Mouse (Mus musculus) T-cell, adult 2 months (primary cell): ENCODE results near the gene Smad3.

Source experiments
- DNase-seq: peaks from one replicate; pipeline ENCODE4 v3.0.0; 2022; ENCODE audit warnings: low spot score

Smad3 gene

DNA sequence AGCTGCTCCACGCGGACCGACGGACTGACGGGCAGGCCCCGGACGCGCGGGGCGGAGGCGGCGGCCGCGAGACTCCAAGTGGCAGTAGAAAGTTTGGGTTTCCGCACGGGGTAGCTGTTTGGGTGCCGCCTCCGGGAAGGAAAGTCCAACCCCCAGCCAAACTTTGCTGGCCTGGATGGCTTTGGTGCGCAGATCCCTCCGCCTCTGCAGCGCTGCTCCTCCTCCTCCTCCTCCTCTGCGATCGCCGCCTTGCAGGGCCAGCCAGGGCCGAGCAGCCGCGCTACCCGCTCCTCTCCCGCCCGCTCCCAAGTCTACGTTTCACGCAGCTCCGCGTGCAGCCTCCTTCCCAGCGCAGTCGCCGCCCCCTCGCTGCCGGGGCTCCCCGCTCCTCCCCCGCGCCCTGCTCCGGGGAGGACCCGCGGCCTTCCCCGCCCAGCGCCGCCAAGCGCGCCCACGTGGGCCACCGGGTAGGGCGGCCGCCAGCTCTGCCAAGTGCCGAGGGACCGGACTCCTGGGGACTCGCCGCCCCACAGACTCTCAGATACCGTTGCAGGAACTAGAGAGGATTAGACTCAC is at the start of gene Smad3:
Gene Smad3, minus strand, starts transcription at position 130 of the 576 bp plus-strand sequence.
- peak; percentile 84 for DNase-seq

DNA sequence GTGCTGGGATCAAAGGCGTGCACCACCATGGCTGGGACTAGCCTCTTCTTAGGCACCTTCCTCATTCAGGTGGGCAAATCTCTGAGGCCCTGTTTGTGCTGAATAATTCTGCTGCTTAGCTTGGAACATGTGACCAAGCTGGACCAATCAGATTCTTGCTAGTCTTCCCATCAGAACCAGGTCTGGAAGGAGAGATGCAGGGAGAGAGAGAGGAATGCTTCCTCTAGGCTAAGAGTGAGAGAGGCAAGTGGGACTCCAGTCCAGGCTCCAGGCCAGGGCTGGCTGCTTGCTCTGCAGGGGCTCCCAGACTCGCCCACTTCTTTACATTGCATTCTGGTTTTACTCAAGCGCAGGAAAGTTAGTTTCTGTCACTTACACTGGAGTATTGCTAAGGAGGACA is 47.1 kb upstream of the Smad3 start:
- no peak for DNase-seq

DNA sequence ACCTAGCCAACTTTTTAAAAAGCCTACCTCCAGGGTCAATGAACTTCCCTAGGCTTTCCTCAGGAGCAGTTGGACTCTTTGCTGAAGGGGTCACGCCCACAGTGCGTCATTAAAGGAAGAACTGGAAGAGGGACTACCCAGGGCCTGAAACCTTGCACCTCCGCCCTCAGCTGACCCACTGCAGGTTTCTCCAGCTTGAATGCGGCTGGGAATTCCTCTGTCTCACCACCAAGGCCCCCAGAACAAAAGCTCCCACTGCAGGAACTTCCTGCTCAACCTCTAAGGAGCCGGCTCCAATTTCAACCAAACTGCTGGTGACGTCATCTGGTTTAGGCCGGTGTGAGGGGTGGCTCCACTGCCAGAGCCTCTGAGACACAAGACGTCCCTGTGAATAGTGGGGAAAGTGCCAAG is 45.4 kb upstream of the Smad3 start:
- no peak for DNase-seq

DNA sequence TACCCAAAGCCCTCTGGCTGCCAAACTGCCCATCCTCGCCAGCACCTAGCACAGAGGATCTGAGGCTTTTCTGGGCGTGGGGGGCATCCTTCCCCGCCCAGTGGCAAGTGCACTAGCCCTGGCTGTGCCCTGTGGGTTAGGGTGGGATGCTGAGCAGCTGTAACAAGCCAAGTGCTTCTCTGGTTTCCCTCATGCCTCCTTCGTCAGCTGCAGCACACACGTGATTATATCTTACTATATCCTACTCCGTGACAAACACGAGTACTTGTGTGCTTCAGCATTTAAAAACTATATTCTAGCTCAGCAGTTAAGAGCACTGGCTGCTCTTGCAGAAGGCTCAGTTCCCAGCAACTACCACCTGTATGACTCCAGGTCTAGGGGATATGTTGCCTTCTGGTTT is 44.7 kb upstream of the Smad3 start:
- DNase-seq, result no peak

DNA sequence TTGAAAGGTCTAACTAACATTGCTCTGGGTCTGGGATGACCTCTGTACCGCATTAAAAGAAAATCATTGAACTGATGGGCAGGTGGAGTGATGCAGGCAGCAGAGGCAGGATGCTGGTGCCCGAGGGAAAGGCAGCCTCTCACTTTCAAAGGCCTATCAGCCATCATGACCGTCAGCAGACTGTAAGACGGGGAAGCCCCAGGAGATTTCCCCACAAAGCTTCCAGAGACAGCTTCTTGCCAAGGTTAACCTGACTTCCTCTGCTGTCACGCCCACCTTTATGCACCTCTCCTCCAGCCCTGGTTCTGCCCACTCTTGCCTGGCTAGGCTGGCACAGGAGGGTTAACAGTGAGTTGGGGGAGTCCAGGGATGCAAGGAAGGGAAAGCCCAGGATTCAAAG is 44.3 kb upstream of the Smad3 start:
- peak; percentile 3 for DNase-seq

DNA sequence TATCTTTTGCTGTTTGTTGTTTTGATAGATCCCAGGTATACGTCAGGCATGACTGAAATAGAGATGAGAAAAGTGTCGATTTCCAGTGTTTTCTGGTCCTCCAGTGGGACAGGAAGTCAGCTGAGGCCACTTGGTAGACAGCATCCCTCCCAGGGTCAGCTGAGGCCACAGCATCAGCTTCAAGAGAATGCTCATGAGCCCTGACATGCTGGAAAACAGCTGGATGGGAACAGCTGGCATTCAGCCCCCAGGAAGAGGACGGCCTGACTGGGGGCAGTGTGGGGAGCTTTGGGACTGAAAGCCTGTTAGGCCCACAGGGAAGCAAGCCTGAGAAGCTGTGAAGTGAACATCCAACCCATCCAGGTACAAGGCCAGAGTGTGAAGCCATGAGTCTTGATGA is 38.6 kb upstream of the Smad3 start:
- no peak for DNase-seq

DNA sequence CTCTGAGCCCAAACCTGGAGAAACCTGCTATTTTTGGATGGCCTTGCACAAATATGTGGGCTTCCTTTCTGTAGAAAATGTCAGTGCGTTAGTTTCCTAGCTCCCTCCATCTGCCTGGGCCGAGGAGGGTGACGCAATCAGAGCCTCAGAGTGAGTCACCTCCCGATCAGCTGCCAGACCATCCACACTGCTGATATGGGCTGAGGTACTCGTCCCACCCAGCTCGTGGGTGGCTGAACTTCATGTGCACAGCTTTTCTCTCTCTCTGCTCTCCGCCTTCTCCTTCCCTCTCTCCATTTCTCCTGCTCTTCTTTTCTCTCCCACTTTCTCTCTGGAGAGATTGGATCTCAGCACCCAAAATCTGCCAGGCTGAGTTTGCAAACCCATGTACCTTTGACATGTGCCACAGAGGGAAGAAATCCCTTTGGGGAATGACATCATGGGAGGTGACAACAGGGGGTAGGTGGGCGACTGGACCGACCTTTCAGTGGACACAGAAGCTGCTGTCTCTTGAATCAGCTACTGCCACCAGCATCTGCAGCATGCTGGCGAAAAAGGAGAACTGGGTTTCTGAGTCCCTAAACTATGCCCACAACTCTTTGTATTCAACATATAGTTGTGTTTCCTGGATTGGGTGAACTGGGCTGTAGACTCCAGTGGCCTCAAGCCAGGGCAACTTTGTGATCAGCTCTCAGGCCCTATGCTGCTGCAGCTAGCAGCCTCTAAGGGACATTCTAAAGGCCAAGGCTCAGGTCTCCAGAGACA is 36.1 kb upstream of the Smad3 start:
- no peak for DNase-seq

DNA sequence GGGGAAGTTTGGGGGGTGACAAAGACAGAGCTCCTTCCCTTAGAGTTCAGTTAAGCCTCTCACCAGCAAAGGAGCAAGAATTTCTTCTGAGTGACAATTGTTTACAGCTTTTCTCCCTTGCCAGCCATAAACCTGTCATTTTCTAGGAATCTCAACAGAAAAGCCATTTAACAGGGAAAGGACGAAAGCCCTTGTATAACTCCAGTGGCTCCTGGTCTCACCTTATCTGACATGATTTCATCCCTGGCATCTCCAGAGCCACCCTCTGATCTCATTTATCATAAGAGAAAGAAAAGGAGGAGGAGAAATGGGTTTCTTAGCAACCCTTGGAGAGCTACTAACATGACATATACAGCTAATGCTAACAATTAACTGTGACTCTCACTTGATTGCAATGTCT is 33.9 kb upstream of the Smad3 start:
- no peak for DNase-seq

DNA sequence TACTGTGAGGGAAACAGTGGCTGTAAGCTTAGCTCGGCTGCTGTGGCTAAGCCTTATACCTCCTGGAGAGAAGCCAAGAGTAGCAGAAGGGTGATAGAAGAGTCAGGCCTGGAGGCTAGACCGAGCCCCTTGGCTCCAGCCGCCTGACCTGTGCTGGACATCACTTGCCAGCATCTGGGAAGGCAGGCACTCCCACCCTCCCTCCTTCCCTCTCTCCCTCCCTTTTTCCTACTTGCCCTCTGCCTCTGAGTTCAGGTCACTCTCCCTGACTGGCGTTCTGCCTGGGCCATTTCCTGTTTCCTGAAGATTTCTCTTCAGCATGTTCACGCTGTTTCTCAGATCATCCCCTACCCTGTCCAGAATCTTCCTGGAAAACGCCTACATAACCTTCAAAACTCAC is 33.5 kb upstream of the Smad3 start:
- DNase-seq, result no peak

DNA sequence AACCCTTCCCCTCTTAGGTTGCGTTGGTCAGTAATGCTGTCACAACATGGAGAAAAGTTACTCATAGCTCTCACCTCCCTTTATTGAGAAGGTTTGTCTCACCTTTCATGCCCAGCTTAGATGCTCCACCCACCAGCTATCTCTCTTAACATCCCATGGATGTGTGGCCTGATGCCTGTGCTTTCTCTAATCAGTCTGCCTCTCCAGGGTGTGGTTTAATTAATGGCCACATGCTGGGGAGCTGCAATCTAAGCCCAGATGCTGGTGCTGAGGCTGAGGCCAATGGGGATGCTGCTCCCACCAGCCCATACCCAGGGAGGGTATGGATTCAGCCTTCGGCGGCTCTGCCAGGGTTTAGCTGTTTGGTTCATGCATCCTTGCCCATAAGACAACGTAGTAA is 32.4 kb upstream of the Smad3 start:
- no peak for DNase-seq

DNA sequence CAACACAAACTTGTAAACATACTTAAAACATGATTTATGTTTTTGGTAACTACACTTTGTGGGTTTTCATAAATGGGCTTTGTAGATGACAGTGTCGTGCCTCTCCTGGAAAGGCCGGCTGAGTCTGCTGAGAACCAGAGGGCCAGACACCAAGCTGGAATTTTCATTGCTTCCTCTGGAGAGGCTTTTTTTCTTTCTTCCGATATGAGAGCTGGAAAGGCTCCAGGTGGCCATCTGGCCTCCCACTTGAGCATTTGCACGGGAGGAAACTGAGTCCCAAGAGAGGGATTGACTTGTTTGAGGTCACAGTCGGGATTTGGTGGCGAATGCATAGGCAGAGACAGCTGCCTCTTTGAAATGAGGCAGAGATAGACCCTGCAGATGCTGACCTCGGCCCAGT is 31.6 kb upstream of the Smad3 start:
- DNase-seq, result no peak

DNA sequence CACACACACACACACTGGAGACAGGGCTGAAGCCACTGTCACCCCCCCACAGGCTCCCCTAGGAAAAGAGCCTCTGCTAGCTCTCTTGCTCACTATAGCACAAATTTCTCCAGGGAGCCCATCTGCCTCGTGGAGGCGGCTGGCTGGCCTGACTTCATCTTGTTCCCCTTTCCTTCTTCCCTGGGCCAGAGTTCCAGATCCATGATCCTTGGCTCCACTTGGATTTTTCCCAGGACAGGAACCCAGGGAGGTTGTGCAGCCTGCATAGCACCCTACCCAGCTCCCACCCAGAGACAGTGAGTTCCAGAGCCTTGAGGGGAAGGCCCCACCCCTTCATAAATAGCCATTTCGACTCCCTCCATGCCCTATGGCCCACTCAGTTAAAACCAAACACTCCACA is 29.8 kb upstream of the Smad3 start:
- no peak for DNase-seq

DNA sequence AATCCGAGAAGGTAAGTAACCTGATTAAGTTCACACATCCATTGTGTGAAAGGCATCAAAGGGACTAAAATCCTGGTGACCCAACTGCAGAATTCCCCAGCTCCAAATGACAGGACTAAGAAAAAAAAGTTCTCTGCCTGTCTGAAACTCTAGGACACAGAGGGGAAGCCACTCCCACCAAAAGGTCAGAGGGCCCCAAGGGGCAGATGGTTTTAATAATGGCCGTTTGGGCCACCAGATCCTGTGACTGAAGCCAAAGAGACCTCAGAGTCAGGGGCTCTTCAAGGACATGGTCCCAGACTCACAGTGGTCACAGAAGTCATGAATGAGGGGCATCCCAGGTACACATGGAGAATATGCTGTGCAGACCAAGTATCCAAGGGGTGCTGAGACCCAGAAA is 29.3 kb upstream of the Smad3 start:
- no peak for DNase-seq

DNA sequence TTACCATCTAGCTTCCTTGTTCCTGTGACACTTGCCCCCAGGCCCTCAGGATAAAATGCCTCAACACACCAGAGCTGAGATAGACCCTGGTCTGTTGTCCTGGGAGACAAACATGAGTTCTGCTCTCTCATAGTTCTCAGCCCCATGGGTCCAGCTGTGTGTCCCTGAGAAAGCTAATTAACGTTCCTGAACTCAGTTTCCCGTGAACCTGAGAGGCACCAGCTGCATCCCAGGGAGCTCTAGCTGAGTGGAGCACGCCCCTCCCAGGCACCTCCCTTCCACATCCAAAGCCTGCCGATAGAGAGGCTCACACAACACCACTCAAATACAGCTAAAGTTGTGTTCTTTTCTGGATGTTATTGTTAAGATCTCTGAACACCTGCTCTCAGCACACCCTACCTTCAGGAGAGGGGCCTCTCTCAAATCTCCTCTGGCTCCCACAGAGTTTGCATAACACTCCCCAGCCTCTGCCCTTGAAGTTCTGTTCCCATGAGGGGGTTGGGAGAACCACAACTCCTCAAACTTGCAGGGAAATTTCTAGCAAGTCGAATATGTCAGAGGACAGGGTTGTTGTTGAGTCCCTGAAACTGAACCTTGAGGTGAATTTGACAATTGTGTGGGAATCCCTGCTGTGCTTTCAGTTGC is 28.4 kb upstream of the Smad3 start:
- DNase-seq, result no peak

DNA sequence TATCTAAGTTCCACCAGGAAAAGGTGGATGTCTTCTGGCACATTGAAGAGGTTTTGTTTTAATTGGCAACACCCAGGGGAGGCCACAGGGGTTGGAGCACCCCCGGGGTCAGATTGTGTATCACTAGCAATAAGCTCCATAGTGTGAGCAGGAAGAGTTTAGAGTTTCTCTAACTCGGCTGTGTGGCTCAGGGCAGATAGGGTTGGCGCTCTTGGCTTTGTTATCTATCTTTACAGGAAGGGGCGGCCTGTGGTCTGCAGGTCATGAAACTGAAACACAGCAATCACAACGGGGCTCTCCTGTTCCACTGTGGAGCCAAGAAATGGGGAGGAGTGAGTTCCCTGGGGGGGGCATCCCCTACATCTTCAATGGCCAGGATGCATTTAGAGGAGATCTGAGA is 27.7 kb upstream of the Smad3 start:
- peak; percentile 12 for DNase-seq

DNA sequence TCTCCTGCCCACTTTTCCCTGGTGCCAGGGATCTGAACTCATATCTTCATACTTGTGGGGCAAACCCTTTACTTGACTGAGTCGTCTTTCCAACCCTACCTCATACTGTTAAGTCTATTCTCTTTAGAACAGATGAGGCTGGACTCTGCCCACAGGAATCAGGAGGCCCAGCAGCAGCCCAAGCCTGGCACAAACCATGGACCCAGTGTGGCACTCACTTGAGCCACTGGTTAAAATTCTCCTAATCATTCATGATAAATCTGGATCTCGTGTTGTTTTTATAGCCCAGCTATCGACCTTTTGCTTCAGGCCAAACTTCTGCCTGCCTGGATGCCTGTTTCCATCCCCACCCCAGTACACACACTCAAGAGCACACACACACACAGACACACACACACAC is 26.8 kb upstream of the Smad3 start:
- DNase-seq, result no peak

DNA sequence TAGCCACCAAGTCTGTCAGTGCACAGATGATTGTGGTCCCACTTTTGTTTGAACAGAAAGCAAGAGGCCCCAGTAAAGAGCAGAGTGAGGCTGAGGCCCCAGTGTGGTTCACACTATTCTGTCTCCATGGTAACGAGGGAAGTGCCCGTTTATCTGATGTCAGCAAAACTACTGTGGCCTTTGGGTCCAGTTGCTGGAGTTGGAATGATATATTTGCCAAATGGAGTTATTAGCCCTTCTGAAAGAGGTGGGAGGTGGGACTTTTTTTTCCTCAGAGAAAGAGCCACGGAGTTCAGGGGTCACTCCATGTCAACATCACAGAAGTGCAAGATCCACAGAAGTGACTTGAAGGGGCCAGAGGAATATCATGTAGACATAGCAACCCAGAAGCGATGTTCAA is 24.9 kb upstream of the Smad3 start:
- peak; percentile 5 for DNase-seq

DNA sequence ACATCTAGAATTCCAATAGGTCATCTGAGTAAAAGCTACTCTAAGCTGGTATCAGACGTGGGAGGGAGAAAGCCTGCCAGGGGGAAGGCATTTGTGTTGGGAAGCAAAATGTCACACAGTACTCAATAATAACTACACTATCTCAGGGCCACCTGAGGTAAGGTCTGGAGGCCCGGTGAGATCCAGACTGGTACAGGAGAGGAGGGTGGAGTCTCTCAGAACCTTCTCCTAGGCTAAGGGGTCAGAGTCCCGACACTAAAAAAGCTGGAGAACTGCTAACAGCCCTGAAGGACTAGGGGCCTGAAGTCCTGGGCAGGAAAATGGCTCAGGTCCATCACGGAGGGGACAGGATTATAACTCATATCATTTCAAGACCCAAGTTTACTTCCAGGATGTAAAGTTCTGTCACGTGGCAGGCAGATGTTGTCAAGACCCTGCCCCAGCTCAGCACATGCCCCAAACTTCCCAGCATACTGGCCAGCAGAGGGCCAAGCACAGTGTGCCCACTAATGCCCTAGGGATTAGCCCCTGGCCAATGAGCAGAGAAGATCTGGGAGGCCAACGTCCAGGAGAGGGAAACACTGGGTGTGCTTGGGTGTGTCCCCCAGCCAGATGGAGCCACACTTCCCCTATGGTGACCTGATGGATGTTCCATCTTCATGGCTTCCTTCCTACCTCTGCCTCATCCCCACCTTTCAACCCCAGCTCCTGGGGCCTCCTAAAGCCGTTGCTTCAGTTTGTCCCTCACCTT is 24.1 kb upstream of the Smad3 start:
- DNase-seq, result no peak

DNA sequence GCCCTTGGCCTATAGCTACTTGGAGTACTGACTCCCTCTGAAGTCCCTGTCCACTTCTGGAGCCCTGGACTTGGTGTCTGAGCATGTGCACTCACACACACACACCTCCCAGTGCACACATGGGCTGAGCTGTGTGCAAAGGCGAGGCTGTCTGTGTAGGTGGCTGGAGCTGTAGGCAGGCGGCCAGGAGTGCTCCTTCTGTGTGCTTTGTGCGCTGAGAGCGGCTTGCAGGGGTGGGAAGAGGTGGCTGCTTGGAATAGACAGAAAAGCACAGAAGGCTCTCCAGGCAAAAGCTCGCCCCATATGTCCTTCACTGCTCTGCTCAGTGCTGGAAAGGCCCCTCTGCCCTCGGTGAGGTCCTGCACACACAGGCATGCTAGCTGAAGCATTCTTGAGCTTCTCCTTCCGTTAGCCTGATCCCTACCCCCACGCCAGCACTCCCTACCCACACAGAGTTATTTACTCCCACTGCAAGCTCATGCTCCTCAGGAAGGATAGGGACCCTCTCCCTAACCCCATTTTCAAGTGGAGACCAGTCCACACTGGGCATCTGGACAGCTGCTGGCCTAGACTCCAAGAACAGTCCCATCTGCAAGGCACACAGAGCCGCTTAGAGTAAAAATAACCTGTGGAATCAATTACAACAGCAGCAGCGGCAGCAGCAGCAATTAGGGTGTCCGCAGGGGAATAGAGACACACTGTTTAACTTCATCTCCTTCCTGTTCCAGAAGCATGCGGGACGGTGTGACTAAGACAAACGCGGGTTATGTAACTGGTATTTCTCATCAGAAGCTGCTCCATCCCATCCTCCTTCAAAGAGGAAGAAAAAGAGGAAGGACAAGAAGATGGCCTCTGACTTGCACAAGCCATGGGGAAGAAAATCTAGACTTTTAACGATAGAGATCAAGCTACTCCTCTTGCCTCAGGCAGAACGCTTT is 22.4 kb upstream of the Smad3 start:
- DNase-seq, result no peak

DNA sequence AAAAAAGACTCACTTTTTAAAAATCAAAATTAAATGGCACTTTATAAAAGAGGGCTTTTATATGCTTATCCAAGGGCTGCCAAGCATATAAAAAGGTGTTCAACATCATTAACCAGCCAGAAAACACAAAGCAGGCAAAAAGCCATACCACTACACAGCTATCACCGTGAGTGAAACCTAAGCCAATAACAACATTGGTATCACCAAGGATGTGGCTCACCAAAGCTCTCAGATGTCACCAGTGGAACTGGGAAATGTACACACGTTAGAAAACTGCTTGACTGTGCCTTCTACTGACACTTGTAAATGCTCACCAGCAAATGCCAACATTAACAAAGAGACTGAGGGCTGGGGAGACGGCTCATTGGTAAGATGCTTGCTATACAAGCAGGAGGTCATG is 18.9 kb upstream of the Smad3 start:
- peak; percentile 35 for DNase-seq

DNA sequence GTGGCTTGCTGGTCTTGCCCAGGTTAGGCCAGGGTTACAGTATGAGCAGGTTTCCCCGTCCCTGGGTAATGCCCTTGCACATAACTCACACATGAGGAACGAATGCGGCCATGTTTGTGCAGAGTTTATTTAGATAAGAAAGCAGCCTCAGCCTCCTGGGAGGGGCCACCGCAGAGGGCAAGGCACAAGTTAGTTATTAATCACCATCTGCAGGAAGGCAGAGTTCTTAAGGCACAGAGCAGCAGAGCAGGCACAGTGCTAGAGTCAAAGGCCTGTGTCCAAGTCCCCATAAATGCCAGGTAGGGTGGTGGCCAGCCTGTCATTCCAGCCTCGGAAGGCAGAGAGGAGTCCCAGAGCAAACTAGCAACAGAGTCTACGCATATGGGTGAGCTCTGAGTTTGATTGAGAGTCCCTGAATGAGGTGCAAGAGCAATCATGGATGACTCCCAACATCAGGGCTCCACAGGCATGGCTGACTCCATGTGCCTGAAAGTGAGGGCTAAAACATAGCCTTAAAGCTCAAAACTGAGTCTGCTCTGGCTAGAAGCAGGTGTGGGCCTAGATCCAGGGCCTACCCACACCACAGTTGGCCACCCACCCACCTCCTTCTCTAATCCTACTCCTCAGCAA is 17.2 kb upstream of the Smad3 start:
- DNase-seq, result no peak
